Mouse (Mus musculus) midbrain, embryonic 15.5 days (tissue): ENCODE data around the gene Cst9. TPM values are rescaled to one million over a fixed set of nuclear protein-coding genes. Genes with fewer than 3 reads are reported as not detected.

Source experiments
- ATAC-seq: fragments of 200-750 bp; cut with Nextera tagmentation; replicated peaks from 2 replicates; pipeline ENCODE4 v1.8.0; 2017; ENCODE audit warnings: moderate TSS enrichment
- H3K27ac ChIP-seq: fragments of 300-500 bp; sonication (generic); 2 replicates; pipeline ENCODE4 v1.5.1; 2015; ENCODE audit warnings: mild to moderate bottlenecking, inconsistent platforms
- H3K27me3 ChIP-seq: fragments of 300-500 bp; sonication (generic); replicated peaks from 2 replicates; pipeline ENCODE4 v1.6.1; 2015; ENCODE audit warnings: inconsistent platforms
- H3K36me3 ChIP-seq: fragments of 300-500 bp; sonication (generic); replicated peaks from 2 replicates; pipeline ENCODE4 v1.6.1; 2015; ENCODE audit warnings: inconsistent platforms
- H3K4me1 ChIP-seq: fragments of 300-500 bp; sonication (generic); 2 replicates; pipeline ENCODE4 v1.6.1; 2015; ENCODE audit warnings: inconsistent platforms
- H3K4me2 ChIP-seq: fragments of 300-500 bp; sonication (generic); 2 replicates; pipeline ENCODE4 v1.6.1; 2015; ENCODE audit warnings: inconsistent platforms, mild to moderate bottlenecking, moderate library complexity
- H3K4me3 ChIP-seq: fragments of 300-500 bp; sonication (generic); 2 replicates; pipeline ENCODE4 v1.5.1; 2015; ENCODE audit warnings: mild to moderate bottlenecking, inconsistent platforms
- H3K9ac ChIP-seq: fragments of 300-500 bp; sonication (generic); 2 replicates; pipeline ENCODE4 v1.6.1; 2015; ENCODE audit warnings: mild to moderate bottlenecking, inconsistent platforms
- H3K9me3 ChIP-seq: fragments of 300-500 bp; sonication (generic); 2 replicates; pipeline ENCODE4 v1.6.1; 2016; ENCODE audit warnings: inconsistent platforms
- WGBS: fragments of 180-500 bp; shearing (Covaris S2); methylation state at CpG from one replicate; pipeline ENCODE4 v1.1.7; 2015; ENCODE audit warnings: mixed read lengths; 5-methylcytosine and 5-hydroxymethylcytosine counted together
- polyA plus RNA-seq: library from polyadenylated mRNA; unstranded; fragments of >200 nt; fragmentation: Nextera tagmentation; extraction: Ambion mirVana; gene quantifications from 2 replicates; pipeline ENCODE4 v1.2.1, GENCODE M21; 2015

Cst9 gene
- polyA plus RNA-seq: not detected in 2 replicates

DNA sequence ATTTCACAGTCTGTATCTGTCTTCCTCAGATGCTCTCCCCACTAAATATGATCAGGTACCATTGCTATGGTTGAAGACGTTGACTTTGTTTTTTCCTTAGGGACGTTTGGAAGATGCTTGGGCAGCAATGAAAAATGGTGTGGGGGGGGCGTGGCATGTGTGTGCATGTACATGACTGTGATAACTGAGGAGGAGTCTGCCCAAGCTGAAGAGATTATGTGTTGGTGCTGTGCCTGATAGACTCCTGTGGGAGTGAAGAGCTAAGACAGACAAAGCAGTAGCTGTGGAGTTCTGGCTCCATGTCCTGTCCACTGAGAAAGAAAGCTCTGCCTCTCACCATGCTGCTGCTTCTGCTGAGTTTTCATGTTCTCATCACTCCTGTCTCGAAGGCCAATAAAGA lies at the start of gene Cst9:
Gene Cst9, plus strand, starts transcription at position 236 of the 400 bp plus-strand sequence.
- 78% methylated on average over 4 of the region's 4 CpGs for WGBS
- no peak for ATAC-seq

GRCm38 (mm10) chr2:148789142-148789541 lies 45.8 kb upstream of the Cst9 start, which contains the start of gene Cst12:
Gene Cst12, plus strand, starts transcription at chr2:148789361.
- H3K9me3 ChIP-seq: no peaks in the 10 kb centered on the region
- no peak for ATAC-seq
- H3K27ac ChIP-seq: no peak within 1 kb of the TSS
- no peak within 1 kb of the TSS for H3K4me2 ChIP-seq
- H3K27me3 ChIP-seq: no peaks in the 10 kb centered on the region
- H3K36me3 ChIP-seq: no peaks in the 10 kb centered on the region
- WGBS: 94% methylated on average over 6 of the region's 6 CpGs
- no peak within 1 kb of the TSS for H3K9ac ChIP-seq
- no peaks in the 10 kb centered on the region for H3K4me1 ChIP-seq
- H3K4me3 ChIP-seq: no peak within 1 kb of the TSS

More for the DNA sequence above, at the start of gene Cst9:
- Histone ChIP-seq H3K4me3 (no peak within 1 kb of the TSS), H3K27me3 (no peaks in the 10 kb centered on the region), H3K9me3 (no peaks in the 10 kb centered on the region), H3K9ac (no peak within 1 kb of the TSS), H3K4me2 (no peak within 1 kb of the TSS), H3K4me1 (no peaks in the 10 kb centered on the region), H3K27ac (no peak within 1 kb of the TSS), H3K36me3 (no peaks in the 10 kb centered on the region)

- Histone ChIP-seq H3K9ac (no peak within 1 kb of the TSS), H3K36me3 (no peaks in the 10 kb centered on the region), H3K4me1 (no peaks in the 10 kb centered on the region), H3K27ac (no peak within 1 kb of the TSS), H3K4me2 (no peak within 1 kb of the TSS), H3K9me3 (no peaks in the 10 kb centered on the region), H3K4me3 (no peak within 1 kb of the TSS), H3K27me3 (no peaks in the 10 kb centered on the region)
- WGBS: 94% methylated on average over 1 of the region's 1 CpGs
- ATAC-seq: no peak
Measured at GRCm38 (mm10) chr2:148798485-148798884, 36.5 kb upstream of the Cst9 start, which contains the start of gene Cst8. Gene Cst8, plus strand, starts transcription at chr2:148798785.

GRCm38 (mm10) chr2:148801491-148801921 lies 33.4 kb upstream of the Cst9 start:
- 71% methylated on average over 3 of the region's 3 CpGs for WGBS
- no peak for ATAC-seq
- H3K9ac ChIP-seq: no peak overlapping the region

GRCm38 (mm10) chr2:148806696-148807095 lies 28.3 kb upstream of the Cst9 start:
- H3K4me3 ChIP-seq: no peak overlapping the region

More at GRCm38 (mm10) chr2:148801491-148801921, 33.4 kb upstream of the Cst9 start:
- Histone ChIP-seq H3K36me3 (no peaks in the 10 kb centered on the region), H3K4me1 (no peaks in the 10 kb centered on the region), H3K27me3 (no peaks in the 10 kb centered on the region), H3K9me3 (no peaks in the 10 kb centered on the region), H3K4me3 (no peak overlapping the region), H3K4me2 (no peak overlapping the region), H3K27ac (no peak overlapping the region)

GRCm38 (mm10) chr2:148819909-148820308 lies 15.0 kb upstream of the Cst9 start, which contains the start of gene Cst13:
Gene Cst13, plus strand, starts transcription at chr2:148820081.
- Histone ChIP-seq H3K9me3 (no peaks in the 10 kb centered on the region), H3K27me3 (no peaks in the 10 kb centered on the region), H3K36me3 (no peaks in the 10 kb centered on the region), H3K4me3 (no peak within 1 kb of the TSS), H3K9ac (no peak within 1 kb of the TSS), H3K27ac (no peak within 1 kb of the TSS), H3K4me1 (no peaks in the 10 kb centered on the region), H3K4me2 (no peak within 1 kb of the TSS)
- no peak for ATAC-seq

More at GRCm38 (mm10) chr2:148806696-148807095, 28.3 kb upstream of the Cst9 start:
- H3K4me2 ChIP-seq: no peak overlapping the region
- H3K9ac ChIP-seq: no peak overlapping the region
- H3K36me3 ChIP-seq: no peaks in the 10 kb centered on the region
- H3K9me3 ChIP-seq: no peaks in the 10 kb centered on the region
- no peak for ATAC-seq
- H3K27ac ChIP-seq: no peak overlapping the region
- WGBS: 82% methylated on average over 6 of the region's 6 CpGs
- H3K27me3 ChIP-seq: no peaks in the 10 kb centered on the region
- H3K4me1 ChIP-seq: no peaks in the 10 kb centered on the region

- Histone ChIP-seq H3K4me1 (no peaks in the 10 kb centered on the region), H3K36me3 (no peaks in the 10 kb centered on the region), H3K27ac (no peak overlapping the region), H3K4me3 (no peak overlapping the region), H3K9me3 (no peaks in the 10 kb centered on the region), H3K9ac (no peak overlapping the region), H3K27me3 (no peaks in the 10 kb centered on the region), H3K4me2 (no peak overlapping the region)
- no peak for ATAC-seq
- 66% methylated on average over 1 of the region's 1 CpGs for WGBS
Measured at GRCm38 (mm10) chr2:148825986-148826385, 9.0 kb upstream of the Cst9 start.

GRCm38 (mm10) chr2:148838075-148838777 lies 3.3 kb downstream of the Cst9 start:
- no peak overlapping the region for H3K27ac ChIP-seq
- no peaks in the 10 kb centered on the region for H3K36me3 ChIP-seq
- no peak overlapping the region for H3K9ac ChIP-seq
- H3K27me3 ChIP-seq: no peaks in the 10 kb centered on the region
- WGBS: 89% methylated on average over 5 of the region's 5 CpGs
- no peak overlapping the region for H3K4me2 ChIP-seq
- ATAC-seq: no peak
- no peaks in the 10 kb centered on the region for H3K9me3 ChIP-seq
- H3K4me1 ChIP-seq: no peaks in the 10 kb centered on the region
- H3K4me3 ChIP-seq: no peak overlapping the region

GRCm38 (mm10) chr2:148839224-148839623 lies 4.3 kb downstream of the Cst9 start:
- 89% methylated on average over 2 of the region's 2 CpGs for WGBS
- ATAC-seq: no peak
- H3K4me2 ChIP-seq: no peak overlapping the region
- H3K4me3 ChIP-seq: no peak overlapping the region
- no peaks in the 10 kb centered on the region for H3K9me3 ChIP-seq
- H3K27me3 ChIP-seq: no peaks in the 10 kb centered on the region
- H3K9ac ChIP-seq: no peak overlapping the region
- H3K4me1 ChIP-seq: no peaks in the 10 kb centered on the region
- H3K27ac ChIP-seq: no peak overlapping the region
- H3K36me3 ChIP-seq: no peaks in the 10 kb centered on the region

- H3K9me3 ChIP-seq: no peaks in the 10 kb centered on the region
- ATAC-seq: peak; percentile 81
- no peak overlapping the region for H3K27ac ChIP-seq
- no peak overlapping the region for H3K4me3 ChIP-seq
- H3K4me2 ChIP-seq: no peak overlapping the region
- no peaks in the 10 kb centered on the region for H3K36me3 ChIP-seq
- WGBS: 48% methylated on average over 8 of the region's 8 CpGs
- no peak overlapping the region for H3K9ac ChIP-seq
- no peaks in the 10 kb centered on the region for H3K27me3 ChIP-seq
- H3K4me1 ChIP-seq: no peaks in the 10 kb centered on the region
Measured at GRCm38 (mm10) chr2:148851116-148851906, 16.4 kb downstream of the Cst9 start.

DNA sequence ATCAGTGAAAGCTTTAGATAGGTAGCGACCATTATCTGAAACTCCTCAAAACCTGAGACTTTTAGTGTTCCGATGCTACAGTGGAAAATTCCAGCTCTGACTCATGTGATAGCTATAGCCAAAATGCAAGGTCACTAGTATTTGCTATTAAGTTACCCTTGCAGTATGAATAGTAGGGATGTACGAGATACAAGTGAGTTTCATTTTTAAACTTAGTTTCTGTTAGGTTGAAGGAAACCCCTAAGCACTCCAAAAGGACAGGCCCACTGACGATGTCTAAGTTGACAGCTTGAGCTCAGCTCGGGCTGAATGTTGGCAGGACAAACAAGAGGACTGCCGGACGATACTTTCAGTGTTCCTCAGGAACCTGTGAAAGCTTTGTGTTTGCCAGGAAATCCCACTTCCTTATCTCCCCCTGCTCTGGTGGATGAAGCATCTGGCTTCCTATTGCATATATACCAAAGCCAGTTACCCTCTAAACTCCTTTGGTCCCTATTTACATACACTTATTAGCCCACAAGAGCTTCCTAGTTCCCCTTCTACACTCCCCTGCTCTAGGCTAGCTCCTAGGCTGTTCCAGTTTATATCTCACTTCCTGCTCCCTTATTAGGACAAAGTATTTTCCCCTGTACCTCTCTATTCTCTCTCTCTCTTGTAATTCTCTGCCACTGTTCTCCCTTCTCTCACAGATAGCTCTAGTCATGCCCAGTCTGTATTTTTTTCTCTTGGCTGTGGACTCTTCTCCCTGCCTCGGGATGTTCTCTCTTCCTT lies 21.9 kb downstream of the Cst9 start:
- Histone ChIP-seq H3K27me3 (no peaks in the 10 kb centered on the region), H3K4me3 (no peak overlapping the region), H3K4me1 (no peaks in the 10 kb centered on the region), H3K36me3 (no peaks in the 10 kb centered on the region), H3K27ac (no peak overlapping the region), H3K9ac (no peak overlapping the region), H3K9me3 (no peaks in the 10 kb centered on the region), H3K4me2 (no peak overlapping the region)
- WGBS: 74% methylated on average over 8 of the region's 8 CpGs
- ATAC-seq: no peak

GRCm38 (mm10) chr2:148857506-148857905 lies 22.6 kb downstream of the Cst9 start:
- ATAC-seq: no peak
- Histone ChIP-seq H3K4me2 (no peak overlapping the region), H3K9me3 (no peaks in the 10 kb centered on the region), H3K27ac (no peak overlapping the region), H3K36me3 (no peaks in the 10 kb centered on the region), H3K27me3 (no peaks in the 10 kb centered on the region), H3K4me3 (no peak overlapping the region), H3K4me1 (no peaks in the 10 kb centered on the region), H3K9ac (no peak overlapping the region)
- 79% methylated on average over 4 of the region's 4 CpGs for WGBS
